Mouse (Mus musculus) ES-Bruce4 (cell line): ENCODE data around the gene Vasn.

Source experiments
- CTCF ChIP-seq: IDR thresholded peaks from one replicate; pipeline ENCODE4 v1.8.1; 2011; ENCODE audit warnings: low read depth, low read length
- EP300 ChIP-seq: IDR thresholded peaks from 2 replicates; pipeline ENCODE4 v1.6.1; 2011; ENCODE audit warnings: low read depth, low read length; ENCODE audit not compliant: insufficient read depth

DNA sequence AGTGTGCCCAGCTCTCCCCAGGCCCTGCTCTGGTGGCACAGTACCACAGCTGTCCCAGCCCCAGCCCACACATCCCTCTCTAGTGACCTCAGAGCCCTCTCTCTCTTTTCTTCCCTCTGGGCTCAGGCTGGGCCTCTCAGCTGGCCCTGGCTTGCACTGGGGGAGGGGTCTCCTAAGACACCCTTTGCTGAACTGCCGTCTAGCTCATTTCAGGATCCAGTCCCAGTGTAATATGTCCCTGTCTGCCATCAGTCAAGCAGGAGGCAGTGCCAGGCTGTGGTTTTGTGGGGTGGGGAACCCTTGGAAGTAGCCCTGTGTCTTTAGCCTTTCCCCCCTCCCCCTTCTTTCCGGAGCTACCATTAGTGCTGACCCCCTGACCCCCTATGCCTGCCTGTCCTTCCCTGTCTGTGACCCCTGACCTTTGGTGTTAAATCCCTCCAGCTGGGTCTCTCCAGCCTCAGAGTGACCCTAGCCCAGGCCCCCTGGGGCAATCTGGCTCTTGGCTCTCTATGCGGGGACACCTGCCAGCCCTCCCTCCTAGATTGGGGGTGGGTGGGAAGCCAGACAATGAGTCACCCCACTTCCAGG lies 43.5 kb upstream of the Vasn start:
- TF ChIP-seq CTCF (no peak), EP300 (0 out of 2 replicates have a peak, but pooled peaks have one; percentile 10)
